Mouse (Mus musculus) gastrocnemius, postnatal 10 days (tissue): ENCODE measurements around the gene Syne1. TPM values are rescaled to one million over a fixed set of nuclear protein-coding genes. Genes with fewer than 3 reads are reported as not detected.

ENCODE experiments used
- DNase-seq: peaks from one replicate; pipeline ENCODE4 v3.0.0; 2021; ENCODE audit warnings: mixed read lengths
- long read RNA-seq, 2 experiments: library from polyadenylated mRNA; stranded (forward); transcript quantifications; one replicate each; pipeline ENCODE4 v2.0.0; 2021
- total RNA-seq, 2 experiments: library from RNA; stranded (reverse); gene quantifications; 2 replicates each; pipeline ENCODE4 v1.2.3; 2021

The Syne1 gene
- 10 to 100 TPM; 64.3 to 82.0 TPM for total RNA-seq
- long read RNA-seq, experiment 1, partial matches to known transcripts, result 2 of 5 reads
- long read RNA-seq, experiment 1, other reads (novel, unspliced or antisense), result 3 of 5 reads
- long read RNA-seq, experiment 2, partial matches to known transcripts, result 2 of 5 reads
- long read RNA-seq, experiment 2, other reads (novel, unspliced or antisense), result 3 of 5 reads

GRCm38 (mm10) chr10:5551382-5551781 lies at the start of gene Syne1:
Gene Syne1, minus strand, starts transcription at chr10:5551482.
- no peak for DNase-seq

- DNase-seq, result peak; percentile 48
Measured at GRCm38 (mm10) chr10:5600123-5600522, 48.8 kb upstream of the Syne1 start.

- DNase-seq, result no peak
Measured at GRCm38 (mm10) chr10:5596559-5596958, 45.3 kb upstream of the Syne1 start.

GRCm38 (mm10) chr10:5594457-5594856 lies 43.2 kb upstream of the Syne1 start:
- no peak for DNase-seq

- no peak for DNase-seq
Measured at GRCm38 (mm10) chr10:5593464-5593863, 42.2 kb upstream of the Syne1 start, which contains the start of gene Myct1. Gene Myct1, plus strand, starts transcription at chr10:5593775.

DNA sequence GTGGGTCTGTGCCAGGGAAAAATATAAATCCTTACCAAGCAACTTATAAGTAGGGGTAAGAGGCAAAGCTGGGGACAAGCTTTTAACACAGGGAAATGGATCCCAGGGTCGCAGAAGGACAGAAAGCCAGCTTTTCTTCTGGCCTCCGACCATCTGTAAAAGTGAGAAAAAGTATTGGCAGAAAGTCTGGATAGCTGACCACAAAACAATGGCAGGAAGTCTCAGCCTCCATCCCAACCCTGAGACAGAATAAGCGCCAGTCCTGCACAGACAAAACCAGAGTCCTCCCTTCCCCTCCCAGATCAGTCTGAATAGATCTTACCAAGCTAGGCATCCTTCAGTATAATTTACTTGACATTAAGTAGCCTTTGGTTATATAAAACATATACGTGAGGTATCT lies 40.7 kb upstream of the Syne1 start:
- no peak for DNase-seq

- no peak for DNase-seq
Measured at GRCm38 (mm10) chr10:5591061-5591460, 39.8 kb upstream of the Syne1 start.

GRCm38 (mm10) chr10:5573328-5573727 lies 22.0 kb upstream of the Syne1 start:
- DNase-seq, result no peak

- no peak for DNase-seq
Measured at GRCm38 (mm10) chr10:5571332-5571731, 20.1 kb upstream of the Syne1 start.

DNA sequence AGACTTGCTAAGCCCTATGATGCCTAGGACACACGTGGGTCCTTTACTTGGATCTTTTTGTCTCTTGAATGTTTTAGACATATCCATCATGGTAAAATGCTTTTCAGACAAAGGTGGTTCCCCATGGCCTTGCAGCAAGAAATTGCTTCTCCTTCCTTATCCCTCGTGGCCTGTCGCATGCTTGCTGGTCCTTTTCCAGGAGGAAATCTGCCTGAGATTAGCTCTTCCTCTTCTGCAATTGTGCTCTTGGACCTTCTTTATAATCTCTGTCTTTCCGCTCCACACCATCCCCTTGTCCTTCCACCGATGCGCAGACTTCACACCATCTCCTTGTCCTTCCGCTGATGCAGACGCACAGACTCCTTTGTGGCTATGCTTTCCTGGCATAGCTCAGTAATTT lies 18.8 kb upstream of the Syne1 start:
- DNase-seq, result no peak

DNA sequence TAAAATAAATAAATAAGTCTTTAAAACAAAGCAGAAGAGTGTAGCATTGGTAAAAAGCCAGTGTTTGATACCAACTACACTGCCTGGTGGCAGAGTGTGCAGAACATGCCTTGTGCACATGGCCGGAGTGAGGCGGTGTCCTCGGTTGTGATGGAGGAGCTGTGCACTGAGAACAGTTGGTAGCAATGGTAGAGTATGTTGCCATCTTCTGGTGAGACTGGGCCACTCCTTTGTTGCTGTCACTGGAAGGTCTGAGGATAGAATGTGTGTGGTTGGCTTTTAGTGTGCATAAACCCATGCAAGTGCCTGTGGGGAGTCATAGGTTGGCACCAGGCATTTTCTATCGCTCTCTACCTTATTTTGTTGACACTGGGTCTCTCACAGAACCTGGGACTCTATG lies 17.7 kb upstream of the Syne1 start:
- DNase-seq, result no peak

- DNase-seq, result no peak
Measured at GRCm38 (mm10) chr10:5561706-5562105, 10.4 kb upstream of the Syne1 start.

- no peak for DNase-seq
Measured at GRCm38 (mm10) chr10:5560526-5560925, 9.2 kb upstream of the Syne1 start.

DNA sequence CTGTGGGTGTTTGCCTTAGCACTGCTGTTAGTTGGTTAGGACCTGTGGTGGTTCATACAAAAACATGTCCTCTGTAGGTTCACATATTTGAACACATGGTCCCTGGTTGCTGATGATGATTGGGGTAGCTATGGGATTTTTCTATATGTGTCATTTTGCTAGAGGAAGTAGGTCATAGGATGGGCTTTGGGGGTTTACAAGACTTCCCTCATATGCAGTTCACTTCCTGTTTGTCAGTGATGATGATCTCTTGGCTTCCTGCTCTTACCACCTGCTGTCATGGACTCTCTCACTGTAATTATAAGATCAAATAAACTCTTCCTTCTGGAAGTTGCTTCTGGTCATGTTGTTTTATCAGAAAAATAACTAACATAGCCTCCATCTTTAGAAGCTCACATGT lies 7.5 kb upstream of the Syne1 start:
- no peak for DNase-seq

DNA sequence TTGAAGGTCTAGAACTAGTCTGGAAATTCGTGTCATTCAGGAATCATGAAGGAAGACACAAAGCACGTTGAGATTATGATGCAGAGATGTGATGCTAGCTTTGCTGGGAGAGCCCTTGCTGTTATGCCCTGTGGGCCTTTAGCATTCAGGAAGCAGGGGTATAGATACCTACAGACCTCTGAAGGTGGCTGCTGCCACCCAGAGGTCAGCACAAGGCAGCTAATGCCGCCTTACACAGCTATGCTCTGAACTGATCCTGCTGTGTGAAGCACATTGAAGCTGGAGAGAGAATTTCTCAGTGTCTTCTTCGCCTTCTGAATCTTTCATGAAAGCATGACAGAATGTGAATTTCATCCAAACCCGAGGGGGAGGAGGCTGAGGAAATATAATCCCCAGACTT lies 3.7 kb upstream of the Syne1 start:
- DNase-seq, result no peak

- DNase-seq, result peak; percentile 19
Measured at GRCm38 (mm10) chr10:5550168-5551021, 887 bp downstream of the Syne1 start.

DNA sequence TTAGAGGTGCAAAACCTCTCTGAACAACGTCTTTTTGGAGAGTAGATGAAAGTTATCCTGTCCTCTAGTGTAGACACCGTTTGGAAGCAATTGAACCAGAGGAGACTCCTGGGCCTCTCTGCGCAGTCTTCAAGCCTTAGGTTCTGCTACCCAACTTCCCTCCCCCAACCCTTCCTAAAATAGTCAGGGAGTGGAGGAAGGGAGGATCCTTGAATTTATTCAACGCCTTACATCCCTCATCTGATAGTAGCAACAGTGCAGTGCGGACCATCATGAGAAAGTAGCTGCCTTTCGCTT lies 1.5 kb downstream of the Syne1 start:
- no peak for DNase-seq

DNA sequence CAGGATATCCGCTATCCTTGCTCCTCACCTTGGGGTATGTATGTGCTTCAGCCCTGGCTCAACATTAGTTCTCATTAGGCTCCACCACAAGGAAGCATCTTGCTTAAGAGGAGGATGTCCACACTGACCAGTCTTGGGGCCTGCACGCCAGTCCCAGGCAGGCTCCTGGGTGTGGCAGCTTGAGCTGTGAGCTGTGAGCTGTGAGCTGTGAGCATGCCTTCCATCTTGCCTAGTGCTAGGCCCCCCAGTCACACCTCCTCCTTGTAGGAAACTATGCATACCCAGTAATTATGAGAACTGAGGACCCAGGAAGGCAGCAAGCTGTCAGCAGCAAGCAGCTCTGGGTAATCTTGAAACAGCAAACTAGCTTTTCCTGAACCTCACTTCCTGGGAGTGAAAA lies 2.6 kb downstream of the Syne1 start:
- no peak for DNase-seq

GRCm38 (mm10) chr10:5547769-5548168 lies 3.5 kb downstream of the Syne1 start:
- DNase-seq, result no peak

DNA sequence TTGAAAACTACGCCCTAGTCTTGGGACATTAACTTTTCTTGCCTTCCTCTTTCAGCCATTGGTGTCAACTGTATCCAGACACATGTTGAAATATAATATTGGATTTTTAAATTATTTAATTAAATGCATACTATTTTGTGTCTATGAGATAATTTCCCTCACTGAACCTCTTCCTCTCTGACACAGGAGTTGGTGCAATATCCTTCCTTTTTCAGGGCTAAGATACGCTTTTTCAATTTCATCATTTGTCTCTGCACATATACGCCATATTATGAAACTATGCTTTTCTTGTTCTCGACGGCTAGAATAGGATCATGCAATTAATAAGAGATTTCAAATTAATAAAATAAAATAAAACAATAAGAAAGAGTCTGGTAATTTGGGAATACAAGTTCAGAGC lies 4.9 kb downstream of the Syne1 start:
- no peak for DNase-seq

DNA sequence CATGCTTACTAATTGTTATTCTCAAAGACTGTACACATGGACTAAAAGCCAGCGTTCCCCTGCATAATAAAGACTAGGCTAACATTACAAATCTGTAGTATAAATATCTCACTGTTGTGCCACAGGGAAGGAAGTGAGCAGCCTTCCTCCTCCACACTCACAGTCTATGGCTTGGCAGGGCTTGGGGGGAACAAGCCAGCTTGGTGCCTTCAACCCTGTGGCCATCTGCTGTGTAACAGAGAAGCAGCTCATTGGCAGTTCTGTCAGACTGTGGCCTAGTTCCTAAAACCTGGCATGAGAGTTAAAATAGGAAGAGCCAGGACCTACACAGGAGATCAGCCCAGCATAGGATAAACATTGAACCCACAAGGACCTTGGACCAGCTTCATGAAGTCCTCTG lies 23.0 kb downstream of the Syne1 start:
- no peak for DNase-seq

DNA sequence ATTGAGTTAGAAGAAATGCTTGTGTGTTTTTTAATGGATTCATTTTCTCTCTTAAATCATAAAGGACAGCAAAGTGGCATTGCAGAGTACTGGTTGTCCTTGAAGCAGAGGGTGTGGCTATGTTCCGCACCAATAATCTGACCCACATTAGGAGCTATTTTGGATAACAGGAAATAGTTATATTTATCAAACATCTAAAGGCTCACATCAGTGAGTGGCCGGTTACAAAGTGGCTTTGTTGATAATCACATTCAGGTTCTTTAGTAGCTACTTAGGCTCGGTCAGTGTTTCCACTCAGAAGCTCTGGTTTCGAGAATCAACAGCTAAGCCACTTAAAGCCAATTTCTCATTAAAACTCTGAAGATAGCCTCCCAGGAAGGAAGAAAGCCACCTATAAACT lies 23.6 kb downstream of the Syne1 start:
- DNase-seq, result no peak

GRCm38 (mm10) chr10:5522904-5523303 lies 28.4 kb downstream of the Syne1 start:
- DNase-seq, result no peak

DNA sequence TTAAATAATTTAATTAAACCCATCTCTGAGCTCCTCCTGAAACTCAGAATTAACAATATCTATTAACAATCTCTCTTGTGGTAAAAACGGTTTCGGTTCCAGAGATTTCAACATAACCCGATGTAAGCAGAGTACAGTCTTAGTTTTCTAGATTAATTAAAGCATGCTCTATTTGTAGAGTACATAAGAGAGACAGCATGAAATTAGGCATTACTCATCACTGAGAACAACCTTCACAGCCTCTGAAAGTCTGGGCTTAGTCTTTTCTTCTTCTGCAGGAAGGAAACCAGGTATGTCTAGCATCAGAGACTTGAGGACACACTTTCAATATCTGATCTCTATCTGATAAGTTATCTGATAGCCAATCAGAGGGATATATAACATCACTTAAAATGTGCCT lies 29.0 kb downstream of the Syne1 start:
- no peak for DNase-seq
